Mouse (Mus musculus) monocyte, adult 5-6 weeks (primary cell): ENCODE results near the gene Hist1h4h. TPM values are rescaled to one million over a fixed set of nuclear protein-coding genes. Genes with fewer than 3 reads are reported as not detected.

Source experiments
- ATAC-seq: fragments of 153-309, 156-312 bp; replicated peaks from 2 replicates; pipeline ENCODE4 v1.8.0; 2017; ENCODE audit warnings: mild to moderate bottlenecking; ENCODE audit not compliant: low TSS enrichment, insufficient number of reproducible peaks, severe bottlenecking, poor library complexity, low FRiP score
- total RNA-seq: library from RNA; stranded (forward); fragments of 200-1000, 200-491, 200-594 nt; gene quantifications from 3 replicates; pipeline ENCODE4 v1.2.3, GENCODE M21; 2017

Hist1h4h gene
- total RNA-seq: 24.5 to 149 TPM (median 46.4 TPM) in 3 replicates

DNA sequence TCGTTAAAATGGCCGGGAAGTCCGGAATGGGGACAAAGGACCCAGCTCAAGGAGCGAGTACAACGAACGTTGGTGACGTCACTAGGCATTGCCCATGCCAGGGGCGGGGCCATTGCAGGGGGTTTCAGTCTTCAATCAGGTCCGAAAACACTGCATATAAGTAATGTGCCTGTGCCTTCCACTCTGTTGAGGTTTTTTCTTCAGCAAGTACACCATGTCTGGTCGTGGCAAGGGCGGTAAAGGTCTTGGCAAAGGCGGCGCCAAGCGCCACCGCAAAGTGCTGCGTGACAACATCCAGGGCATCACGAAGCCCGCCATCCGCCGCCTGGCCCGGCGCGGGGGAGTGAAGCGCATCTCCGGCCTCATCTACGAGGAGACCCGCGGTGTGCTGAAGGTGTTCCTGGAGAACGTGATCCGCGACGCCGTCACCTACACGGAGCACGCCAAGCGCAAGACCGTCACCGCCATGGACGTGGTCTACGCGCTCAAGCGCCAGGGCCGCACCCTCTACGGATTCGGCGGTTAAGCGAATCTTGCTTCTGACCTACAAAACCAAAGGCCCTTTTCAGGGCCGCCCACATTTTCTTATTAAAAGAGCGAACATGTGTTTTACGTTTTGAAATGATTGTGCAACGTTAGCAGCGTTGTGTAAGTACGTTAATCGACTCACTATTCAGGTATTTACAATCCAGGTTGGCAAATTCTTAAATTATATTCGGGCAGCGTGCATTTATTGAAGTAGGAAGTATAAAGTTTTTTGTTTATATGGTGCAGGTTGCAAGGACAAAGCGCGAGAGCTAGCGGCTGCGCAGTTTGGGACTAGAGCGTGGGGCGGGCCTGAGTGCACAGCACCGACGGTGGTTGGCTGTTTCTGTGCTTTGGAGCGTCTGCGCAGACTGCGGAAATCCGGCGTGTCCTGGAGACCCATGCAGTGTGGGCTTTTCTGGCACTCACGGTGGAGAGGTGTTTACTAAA, at the start of gene Hist1h4h:
Gene Hist1h4h (plus strand): TSS at position 150 of the 975 bp plus-strand sequence.
- ATAC-seq: peak; percentile 80

DNA sequence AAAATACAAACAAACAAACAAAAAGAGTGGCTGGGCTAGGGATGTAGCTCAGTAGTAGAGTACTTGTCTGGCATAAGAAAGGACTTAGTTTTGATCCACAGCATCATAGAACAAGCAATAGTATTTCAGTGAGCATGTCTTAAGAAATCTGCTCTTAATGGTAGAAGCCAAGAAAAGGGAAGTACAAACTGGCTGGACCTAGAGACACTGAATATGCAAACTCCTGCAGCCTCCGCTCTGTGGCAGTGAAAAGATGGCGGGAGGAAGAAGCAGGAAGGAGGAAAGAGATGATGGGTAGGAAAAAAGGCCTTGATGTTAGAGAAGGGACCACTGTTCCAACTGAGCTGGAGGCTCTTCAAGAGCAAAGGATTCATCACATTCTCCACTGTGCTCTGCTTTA, 47.7 kb upstream of the Hist1h4h start:
- no peak for ATAC-seq

DNA sequence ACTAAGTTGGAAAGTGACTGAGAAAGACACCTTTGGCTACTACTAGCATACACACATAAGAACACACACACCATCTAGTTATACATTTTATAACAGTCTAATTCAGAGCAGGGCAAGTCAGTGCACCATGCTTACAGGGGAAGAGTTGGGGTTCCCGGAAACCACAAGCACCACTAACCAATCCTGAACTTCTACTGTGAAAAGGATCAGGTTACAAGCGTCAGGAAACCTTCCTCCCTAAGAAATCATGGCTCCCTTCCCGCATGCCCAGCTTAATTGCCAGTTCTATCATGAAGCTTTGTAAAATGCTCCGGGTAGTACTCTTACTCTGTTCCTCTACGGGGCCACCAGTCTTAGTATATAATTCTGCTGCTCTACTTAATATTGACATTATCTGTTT, 45.6 kb upstream of the Hist1h4h start:
- ATAC-seq: no peak

DNA sequence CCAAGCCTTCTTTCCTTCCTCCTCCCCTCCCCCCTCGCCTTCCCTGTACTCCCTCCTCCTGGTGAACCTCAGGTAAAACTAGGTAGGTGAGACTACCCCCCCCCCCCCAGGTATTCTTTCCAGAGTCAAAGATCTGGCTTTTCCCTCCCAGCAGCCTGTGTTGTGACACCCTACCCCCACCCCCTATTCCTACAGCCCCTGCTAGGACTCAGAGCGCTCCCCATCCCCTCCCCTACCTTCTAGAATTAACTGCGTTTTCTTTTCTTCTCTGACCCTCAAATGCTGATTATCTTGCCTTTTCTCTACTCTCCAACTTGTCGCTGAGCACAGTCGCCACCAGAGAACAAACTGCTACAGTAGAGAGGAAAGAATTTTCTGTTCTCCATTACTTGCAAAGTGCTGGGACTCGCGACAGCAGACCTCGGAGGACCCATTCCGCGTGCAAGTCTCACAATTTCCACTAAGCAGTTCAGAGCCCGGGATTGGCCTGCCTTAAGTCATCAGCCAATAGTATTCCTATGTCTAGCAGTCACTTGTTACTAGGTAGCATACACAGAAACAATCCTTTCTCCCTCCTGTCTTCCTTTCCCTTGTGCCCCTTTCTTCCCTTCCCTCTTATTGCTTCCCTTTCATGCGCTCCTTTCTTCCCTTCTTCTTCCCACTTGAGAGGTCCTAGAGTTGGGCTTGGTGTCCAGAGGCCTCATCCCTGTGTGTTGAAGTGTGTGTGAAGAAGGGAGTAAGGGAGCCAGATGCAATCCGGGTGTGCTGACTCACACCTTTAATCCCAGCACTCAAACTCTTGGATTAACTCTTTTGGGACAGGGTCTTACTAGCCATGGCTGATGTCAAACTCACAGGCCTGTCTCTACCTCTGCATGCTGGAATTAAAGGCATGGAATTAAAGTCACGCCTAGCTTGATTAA, 42.2 kb upstream of the Hist1h4h start, which contains the start of gene Btn2a2:
Gene Btn2a2 (minus strand): TSS at position 458 of the 923 bp plus-strand sequence.
- peak; percentile 73; the same call in 1 of the 2 replicates for ATAC-seq

DNA sequence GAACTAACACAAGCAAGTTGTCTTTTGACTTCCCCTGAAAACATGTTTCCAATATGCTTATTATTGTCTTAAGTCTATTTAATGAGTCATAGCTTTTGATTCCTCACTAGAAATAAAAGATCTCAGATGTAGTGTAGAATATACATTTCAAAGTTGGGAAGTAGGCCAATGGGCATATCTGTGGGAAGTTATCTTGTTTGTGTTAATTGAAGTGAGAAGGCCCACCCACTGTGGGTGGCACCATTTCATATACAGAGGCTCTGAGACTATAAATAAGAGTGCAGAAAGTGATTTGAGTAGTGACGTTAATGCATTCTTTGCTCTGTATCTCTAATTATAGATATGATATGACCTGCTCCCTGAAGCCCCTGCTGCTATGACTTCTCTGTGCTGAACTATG, 40.0 kb upstream of the Hist1h4h start:
- no peak for ATAC-seq

DNA sequence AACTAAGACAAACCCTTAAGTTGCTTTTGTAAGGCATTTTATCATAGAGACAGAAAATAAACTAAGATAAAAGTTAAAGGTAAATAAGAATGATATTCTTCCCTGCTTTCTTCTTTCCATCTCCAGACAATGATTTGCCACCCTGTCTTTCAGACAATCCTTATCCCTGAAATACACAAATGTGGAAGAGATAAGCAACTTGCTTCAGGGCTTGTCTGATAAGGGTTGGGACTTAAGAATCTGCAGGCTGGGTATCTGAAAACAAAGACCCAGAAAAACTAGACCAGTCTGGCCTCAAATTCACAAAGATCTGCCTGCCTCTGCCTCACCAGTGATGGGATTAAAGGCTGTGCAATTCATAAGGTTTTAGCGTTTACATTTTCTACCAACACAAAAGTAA, 39.6 kb upstream of the Hist1h4h start:
- ATAC-seq: no peak

DNA sequence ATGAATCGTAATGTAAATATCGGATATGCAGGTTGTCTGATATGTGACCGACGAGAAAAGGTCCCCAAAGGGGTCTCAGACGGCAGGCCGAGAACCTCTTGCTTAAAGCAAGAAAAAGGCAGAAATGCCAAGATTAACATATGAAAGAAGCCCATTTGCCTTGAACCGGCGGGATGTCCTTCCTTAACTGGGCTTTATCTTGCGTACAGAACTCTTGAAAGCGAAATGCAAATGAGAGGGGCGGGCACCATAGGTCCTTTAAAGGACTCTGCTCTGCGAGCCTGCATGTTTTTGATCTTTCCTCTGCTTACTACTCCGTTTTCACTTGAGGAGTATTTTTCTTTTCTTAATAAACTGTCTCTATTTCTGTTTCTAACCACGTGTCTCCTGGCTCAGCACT, 38.9 kb upstream of the Hist1h4h start:
- ATAC-seq: no peak

DNA sequence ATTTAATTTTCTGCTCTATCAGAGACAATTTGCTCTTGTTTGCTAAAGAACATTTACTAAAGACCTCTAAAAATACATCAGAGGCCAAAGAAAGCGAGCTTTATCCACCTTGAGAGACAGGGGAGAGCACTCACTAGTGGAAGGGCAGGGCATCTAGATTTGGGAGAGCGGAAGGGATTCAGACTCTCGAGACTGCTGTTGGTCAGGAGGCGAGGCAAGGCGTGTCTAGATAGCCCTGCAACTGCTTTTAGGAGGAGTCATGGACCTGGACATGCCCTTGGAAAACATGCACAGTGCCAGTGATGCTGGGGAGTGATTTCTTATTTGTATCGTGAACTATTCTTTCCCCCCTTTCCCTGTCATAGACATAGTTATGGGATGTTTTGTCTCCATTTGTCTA, 35.3 kb upstream of the Hist1h4h start:
- ATAC-seq: no peak

DNA sequence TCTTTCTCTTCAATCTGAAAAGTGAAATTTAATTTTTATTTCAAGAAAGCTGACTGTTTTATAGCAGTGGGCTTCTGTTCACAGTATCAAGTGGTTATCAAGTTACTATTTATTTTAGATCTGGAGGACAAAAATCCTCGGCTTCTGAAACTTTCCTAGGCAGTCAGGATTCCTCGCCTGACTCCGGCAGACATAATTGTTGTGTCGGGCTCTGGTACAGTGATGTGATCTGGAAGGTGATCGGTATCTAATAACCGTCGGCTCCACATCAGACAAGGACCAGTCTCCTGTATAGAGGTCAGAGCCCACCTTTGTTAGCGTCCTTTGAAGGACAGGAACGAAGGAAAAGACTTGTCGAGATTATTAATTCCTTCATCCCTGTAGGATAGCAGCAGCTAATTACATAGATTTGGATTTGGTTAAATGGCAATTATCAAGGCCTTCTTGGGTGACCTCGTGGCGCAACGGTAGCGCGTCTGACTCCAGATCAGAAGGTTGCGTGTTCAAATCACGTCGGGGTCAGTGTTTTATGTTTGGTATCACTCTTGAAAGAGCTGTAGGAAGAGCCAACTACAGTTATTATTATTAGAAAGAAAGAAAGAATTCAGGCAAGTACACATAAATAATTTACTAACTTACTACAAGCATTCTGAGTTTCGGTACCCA, 33.1 kb upstream of the Hist1h4h start:
- ATAC-seq: no peak

DNA sequence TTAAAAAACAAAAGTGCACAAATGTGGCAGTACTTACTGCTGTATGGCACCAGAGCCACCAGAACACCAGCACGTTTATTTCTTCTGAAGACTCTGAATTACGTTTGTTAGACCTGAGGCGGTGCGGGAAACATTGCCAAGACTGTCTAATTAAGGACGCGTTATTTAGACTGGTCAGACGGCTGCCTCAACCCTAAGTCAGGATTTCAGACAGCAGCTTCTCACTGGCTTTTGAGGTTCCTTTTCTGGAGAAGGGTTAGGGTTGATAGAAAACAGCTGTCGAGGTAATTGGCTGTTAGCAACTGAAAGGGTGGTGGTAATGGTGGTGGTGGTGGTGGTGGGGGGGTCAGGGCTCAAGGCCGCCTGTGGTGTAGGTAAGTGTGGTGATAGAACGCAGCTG, 32.2 kb upstream of the Hist1h4h start:
- ATAC-seq: no peak

DNA sequence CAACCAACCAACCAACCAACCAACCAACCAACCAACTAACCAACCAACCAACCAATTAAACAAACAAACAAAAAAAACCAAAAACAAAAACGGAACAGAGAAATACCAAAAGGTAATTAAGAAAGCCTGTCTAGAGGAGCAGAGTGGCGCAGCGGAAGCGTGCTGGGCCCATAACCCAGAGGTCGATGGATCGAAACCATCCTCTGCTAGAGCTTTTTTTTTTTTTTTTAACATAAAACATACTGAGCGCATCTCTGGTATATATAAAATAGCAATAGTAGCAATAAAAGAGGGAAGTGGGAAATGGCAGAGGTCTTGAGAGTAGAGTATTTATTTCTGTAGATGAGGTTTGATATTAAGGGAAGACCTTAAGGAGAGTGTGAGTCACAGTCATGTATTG, 30.9 kb upstream of the Hist1h4h start:
- no peak for ATAC-seq

DNA sequence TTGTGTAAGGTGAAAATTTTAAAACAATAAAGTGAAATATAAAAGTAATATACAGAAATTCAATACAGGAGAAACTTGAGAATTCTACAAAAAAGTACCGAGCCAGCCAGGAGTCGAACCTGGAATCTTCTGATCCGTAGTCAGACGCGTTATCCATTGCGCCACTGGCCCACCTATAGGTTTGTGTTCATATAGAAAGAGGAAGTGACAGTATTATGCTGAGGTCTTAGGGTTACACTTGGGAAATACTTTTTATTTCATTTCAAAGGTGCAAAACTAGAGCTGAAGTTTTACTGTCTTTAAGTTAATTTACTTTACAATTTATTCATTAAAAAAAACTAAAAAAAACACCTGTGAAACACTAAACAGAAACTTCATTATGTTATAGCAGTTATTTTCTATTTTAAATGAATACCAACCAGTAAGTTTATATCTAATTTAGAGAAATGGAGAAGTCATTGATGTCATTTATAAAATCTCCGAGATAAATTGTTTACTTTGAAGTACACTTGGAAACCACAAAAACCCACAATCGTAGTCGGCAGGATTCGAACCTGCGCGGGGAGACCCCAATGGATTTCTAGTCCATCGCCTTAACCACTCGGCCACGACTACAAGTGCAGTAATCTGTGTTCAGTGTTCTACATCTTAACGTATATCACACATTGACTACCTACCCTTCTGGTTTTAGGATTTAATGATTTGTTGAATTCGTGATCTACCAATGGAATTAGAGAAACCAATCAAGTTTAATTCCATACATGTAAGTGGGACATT, 30.2 kb upstream of the Hist1h4h start:
- no peak for ATAC-seq

DNA sequence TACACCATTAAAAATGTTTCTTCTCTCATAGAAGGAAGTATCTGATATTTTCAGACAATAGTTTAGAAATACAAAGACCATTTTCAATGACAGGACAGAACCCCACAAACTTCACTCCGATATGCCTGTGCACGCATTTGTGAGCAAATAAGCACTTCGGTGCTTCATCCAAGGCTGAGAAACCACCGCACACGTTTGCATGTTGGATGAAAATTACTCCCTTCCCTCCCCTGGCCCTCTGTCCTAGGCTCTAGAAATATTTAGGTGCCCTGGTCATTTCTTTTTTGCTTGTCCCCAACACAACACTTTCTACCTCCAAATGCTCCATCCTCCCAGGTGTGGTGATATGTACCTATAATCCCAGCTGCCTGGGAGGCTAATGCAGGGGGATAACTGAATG, 29.3 kb upstream of the Hist1h4h start:
- ATAC-seq: no peak

DNA sequence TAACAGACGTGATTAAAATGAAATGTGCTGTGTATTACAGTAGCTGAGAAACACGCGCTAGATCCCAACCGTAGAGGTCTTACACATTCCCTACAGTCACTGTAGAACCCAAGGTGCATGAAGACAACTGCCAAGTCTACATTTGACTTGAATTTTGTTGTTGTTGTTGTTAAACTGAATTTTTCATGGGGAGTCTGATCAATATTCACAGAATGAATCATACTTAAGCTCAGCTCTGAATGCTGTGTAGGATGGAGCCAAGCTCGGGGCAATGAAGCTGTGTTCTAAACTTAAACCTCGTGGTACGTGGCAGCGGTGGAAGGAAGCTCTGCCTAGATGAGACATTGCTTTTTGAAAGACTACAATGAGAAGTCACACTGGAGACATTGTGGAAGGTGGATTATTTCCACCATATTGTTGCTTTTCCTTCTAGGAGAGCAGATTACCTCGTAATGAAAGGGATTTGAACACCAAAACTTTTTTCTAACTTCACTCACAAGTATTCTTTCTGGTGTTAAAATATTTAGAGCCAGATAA, 28.8 kb upstream of the Hist1h4h start:
- ATAC-seq: no peak

DNA sequence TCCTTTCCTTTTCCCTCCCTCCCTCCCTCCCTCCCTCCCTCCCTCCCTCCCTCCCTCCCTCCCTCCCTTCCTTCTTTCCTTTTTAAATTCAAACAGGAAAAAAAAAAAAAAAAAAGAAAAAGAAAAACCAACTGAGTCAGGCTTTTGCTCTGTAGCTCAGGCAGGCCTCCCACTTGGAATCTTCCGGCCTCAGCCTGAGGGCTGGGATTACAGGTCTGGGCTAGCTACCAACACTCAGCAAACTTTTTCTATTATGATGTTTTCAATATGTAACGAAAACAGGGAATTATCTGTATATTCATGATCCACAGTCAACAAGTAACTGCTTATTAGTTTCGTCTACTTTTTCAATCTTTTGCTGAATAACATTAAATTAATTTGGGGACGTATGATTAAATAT, 27.9 kb upstream of the Hist1h4h start:
- ATAC-seq: no peak

DNA sequence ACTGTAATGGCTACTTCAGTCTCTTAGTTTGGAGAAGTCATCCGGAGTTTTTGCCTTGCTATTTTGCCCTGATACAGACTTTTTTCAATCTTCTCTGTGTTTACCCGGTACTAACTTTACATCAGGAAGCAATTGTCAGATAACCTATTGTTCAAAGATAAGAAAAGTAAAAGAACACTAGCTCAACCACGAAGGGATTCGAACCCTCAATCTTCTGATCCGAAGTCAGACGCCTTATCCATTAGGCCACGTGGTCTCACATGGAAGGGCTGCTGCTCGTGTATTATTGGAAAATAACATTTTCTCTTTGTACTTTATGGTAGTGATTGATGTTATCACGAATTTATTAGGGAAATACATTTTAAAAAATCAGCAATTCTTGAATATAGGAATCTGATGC, 27.1 kb upstream of the Hist1h4h start:
- ATAC-seq: no peak

DNA sequence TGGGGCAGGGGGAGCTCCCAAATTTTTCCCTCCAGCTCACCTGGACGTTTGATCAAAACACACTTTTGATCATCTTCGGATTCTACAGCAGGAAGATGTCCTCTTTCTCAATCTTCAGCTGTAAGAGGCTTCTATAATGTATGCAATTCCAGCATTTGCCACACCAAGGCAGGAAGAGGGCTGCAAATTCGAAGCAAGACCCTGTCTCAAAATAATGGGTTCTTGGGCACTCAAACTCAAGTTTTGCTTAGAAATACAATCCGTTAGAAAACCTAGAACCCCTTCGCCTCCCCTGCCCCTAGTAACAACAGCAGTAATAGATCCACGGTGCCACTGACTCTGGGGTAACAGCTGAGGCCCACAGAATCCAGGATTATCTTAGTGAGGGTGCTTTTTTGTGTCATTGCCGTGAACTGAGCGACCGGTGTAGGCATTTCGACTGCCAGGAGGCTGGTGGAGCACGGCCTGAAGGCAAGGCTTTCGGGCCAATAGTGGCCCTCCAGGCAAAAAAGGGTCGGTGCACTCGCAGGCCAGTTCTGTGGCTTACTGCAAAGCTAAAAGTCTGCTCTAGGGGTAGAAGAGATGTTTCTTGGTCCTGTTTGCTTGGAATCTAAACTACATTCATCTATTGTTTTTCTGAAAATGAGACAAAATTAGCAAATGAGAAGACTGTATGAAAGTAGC, 25.0 kb upstream of the Hist1h4h start:
- ATAC-seq: no peak
